Mouse (Mus musculus): ENCODE measurements at regions not wholly inside any gene's neighbourhood (a gene's known extent, or its start where the extent isn't known, plus 50 kb on each side); places are given as distances from the start of the nearest gene placed in this dataset.

DNA sequence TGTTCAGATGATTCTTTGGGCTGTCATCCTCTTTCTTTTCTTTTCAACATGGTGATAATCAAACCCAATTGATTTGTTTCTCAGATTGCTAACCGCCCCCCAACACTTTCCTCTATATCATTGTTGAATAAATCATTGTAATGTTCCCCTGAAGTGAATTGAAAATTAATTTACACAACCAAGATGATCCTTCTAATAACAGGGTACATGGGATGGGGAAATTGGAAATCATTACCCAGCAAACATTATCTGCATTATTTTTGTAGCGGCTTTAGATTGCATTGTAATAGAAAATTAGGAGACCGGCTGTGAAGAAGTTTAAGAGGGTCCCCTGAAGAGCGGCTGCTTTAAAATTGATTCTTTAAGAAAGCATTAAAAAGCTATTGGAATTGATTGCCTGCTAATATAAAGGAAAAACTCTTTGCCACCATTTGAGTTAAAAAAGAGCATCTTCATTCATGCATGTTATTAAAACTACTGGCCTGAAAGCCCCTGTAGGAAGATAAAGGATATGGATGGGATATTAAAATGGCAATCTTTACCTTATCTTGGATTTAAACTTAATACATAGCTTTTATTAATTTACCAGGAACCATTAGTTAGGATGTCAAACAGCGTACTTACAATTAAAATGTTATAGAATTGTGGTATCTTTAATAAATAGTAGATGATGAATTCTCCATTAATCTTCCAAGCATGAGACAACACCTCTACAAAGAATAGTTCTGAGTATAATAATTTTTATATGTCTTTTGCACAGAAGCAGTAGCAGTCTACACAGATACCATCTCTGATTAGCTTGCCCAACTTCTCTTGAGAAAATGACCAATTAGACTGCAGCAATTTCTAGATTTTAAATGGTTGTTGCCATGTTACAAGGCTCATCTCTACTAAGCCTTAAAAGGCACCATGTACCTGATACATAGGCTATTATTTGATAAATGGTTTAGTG, 127.0 kb upstream of the Hs3st5 start:
- DNase-seq = no peak

DNA sequence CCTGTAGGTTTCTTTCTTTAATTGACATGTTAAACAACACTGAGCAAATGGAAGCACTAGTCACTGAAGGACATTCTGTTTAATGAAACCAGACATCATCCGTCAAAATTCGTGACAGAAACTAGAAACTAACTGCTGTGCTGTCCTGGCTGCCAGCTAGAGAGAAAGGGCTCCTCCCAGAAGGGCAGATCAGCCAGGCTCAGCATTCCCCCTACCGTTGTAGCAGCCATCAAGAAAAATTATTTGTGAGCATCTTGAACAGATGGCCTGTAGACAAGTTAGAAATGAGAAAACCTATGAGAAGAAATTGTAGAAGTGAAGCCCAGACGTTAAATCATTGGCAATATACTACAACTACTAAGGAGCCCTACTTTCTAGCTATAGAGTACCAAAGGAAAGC, 123.3 kb upstream of the Hs3st5 start:
- peak in 1 of 2 experiments; percentile 4 for DNase-seq

DNA sequence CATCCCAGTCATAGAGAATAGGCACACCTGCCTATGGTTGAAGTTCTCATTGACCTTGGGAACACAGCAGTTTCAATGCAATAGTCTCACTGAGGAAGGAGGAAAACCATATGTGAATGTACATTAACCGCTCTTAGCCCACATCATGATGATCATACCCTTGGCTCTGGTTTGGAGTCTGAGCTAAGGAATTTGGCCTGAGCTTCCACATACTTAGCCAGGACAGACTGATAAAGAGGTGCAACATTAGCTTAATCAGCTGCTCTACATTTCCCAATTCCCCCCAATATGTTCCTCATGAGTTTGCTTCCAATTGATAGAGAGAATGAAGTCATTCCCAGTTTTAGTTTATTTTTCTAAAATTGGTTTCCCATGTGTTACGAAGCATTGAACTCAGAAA, 116.6 kb upstream of the Hs3st5 start:
- no peak for DNase-seq

DNA sequence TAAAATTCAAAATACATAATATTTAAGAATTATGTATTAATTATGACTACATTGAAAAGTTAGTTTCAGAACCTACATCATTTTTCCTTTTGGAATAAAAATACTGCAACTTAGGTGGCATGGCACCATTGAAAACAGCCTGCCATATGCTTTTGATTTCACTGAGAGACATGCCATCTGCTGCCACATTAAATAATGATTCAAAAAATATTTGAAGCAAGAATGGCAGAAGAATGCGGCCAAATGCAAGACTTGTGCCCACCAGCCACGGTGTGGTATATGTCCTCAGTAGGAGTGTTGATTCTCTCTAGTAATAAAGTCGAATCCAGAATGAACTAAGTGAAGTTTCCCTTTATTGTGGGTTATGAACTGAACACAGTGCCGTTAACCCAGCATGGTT, 113.0 kb upstream of the Hs3st5 start:
- peak; percentile 6 to 23 for DNase-seq

DNA sequence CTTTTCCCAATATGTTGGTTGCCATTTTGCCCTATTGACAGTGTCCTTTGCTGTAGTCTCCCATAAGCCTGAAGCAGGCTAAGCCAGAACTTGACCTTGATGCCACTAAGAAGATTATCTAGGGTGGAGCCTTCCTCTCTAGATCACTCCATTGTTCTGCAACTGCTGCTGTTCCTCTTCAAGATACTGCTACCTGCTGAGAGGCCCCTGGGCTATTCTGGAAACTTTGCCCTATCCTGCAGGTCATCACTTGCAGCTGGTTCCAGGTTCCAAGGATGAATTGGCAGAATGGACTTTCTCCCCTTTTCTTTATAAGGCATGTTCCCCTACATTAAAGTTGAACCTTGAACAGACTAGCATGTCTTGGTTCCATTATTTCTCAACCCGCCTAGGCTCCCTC, 110.0 kb upstream of the Hs3st5 start:
- DNase-seq = no peak

DNA sequence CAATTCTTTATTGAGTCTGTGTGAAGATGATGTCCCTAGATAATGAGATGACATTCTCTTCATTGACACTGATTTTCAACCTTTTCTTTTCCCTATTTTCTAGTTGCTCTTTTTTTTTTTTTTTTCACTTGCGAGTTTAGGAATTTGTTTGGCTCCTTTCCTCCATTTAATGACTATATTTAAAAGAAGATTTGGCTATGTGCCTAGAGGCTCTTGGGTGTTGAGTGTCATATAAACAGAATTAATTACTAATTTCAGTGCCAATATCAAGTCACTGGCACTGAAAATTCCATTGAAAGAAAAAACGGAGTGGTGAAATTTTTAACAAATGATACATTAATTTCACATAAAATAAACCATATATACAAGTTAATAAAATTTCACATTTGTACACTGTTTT, 98.6 kb upstream of the Hs3st5 start:
- no peak for DNase-seq

DNA sequence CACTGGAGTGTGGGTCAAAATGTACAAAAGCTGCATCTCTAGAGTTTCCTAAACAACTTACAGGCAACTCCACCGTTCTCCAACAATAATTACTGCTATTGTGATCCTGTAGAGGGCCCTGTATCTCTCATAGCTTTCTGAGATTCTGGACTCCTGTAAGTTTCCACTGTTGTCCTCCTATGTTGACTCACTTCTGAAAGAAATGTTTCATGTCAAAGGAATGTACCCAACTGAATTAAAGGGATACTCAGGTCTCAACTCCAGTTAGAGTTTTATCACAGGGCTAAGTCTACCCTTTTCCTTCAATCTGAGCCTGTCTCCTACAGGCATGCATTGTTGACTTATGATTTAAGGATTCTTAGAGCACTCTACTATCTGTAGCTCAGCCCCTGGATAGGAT, 75.3 kb upstream of the Hs3st5 start:
- no peak for DNase-seq

DNA sequence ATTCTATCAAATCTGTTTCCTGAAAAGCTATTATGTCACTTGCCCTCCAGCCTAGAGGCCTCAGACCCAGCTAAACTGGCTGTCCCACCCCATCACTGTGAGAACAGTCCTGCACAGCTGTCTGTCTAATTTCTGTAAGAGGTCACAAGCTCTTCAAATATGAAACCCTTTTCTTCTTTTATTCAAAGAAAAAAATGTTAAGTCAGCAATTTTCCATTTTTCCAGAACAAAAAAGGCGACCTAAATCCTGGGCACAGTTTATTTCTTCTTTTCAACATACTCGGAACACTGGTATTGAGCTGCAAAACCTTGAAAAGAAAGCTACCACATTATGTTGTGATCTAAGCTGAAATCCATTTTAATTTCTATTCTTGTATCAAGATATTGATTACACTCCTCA, 69.2 kb upstream of the Hs3st5 start:
- no peak for DNase-seq
